Mouse (Mus musculus) monocyte, adult 59 days (primary cell): Measurements from ENCODE around the gene Kcns3. TPM values are rescaled to one million over a fixed set of nuclear protein-coding genes. Genes with fewer than 3 reads are reported as not detected.

Experiments used
- total RNA-seq, 2 experiments: library from RNA; stranded (reverse); gene quantifications; one replicate each; pipeline ENCODE4 v1.2.4; 2023

The Kcns3 gene
- total RNA-seq: not detected

DNA sequence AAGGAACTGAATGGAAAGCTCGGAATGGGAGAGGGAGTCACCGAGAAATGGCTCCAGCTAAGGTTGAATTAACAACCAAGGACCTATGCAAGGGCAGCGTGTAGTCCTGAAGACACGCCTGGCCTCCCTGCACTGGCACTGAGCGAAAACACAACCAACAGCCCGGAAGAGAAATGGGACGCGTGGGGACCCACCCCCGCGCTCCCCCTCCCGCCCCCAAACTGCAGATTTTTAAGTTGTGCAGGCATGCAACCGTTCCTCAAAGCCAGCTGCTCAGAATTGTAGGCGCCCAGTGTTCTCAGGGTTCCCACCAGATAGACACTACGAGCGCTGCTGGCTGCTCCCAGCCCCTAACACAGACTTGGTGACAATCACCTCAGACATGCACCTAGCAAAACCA, at the start of gene Kcns3:
Kcns3 (minus strand) TSS at position 42 of the 400 bp plus-strand sequence.

Other genes starting within 250 kb of the Kcns3 start
- not detected for gene Msgn1, start 57.9 kb upstream of the Kcns3 start, total RNA-seq
- 1 to 10 TPM; 2.5 to 6.5 TPM for gene Gen1, start 114.7 kb upstream of the Kcns3 start, total RNA-seq
- 10 to 100 TPM; 77.8 to 82.2 TPM for gene Smc6, start 114.8 kb upstream of the Kcns3 start, total RNA-seq